Mouse (Mus musculus): ENCODE measurements at regions not wholly inside any gene's neighbourhood (a gene's known extent, or its start where the extent isn't known, plus 50 kb on each side); places are given as distances from the start of the nearest gene placed in this dataset.

DNA sequence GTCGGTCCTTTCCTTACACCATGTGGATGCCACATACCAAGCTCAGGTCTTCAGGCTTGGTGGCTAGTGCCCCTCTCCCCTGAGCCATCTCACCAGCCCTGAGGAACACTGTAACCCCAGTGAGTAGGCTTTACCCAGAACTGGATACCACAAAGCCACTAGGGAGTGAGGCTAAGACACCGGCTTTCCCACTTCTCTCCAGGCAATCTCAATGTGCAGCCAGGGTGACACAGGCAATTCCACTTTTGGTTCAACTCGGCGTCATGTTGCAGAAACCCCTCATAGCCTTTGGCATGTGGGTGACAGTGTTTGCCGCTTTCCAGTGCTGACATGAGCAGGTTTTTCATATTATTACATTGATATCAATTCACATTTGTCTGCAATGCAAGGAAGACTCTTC lies 164.6 kb upstream of the Gcfc2 start:
- no peaks in the 10 kb centered on the region for H3K4me1 ChIP-seq
- no peaks in the 10 kb centered on the region for H3K27me3 ChIP-seq
- H3K9me3 ChIP-seq = no peaks in the 10 kb centered on the region
- no peak overlapping the region for H3K27ac ChIP-seq
- H3K4me3 ChIP-seq = no peak overlapping the region
- H3K4me2 ChIP-seq = no peak overlapping the region
- WGBS = 67% methylated on average over 5 of the region's 5 CpGs
- no peaks in the 10 kb centered on the region for H3K36me3 ChIP-seq
- no peak for ATAC-seq (ENCODE audit: borderline replicate concordance, extremely low read depth, low FRiP score, low TSS enrichment)
- no peak overlapping the region for H3K9ac ChIP-seq

DNA sequence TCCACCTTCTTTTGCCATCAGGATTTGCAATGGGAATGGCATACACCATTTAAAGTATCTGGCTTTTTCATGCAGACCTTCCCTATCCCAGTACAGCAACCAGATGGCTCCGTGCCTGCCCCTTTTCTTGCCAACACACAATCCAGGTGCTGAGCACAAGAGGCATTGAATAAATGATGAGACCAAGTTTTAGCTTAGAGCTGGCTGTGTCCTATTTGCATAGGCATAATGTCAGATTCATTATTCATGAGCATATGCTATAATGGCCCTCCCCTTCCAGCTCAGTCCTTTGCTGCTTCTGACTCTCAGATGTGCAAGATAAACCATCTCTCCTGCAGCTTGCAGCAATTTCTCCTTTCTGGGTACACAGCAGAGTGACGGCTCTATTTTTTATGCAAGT lies 163.3 kb upstream of the Gcfc2 start:
- H3K4me3 ChIP-seq = no peak overlapping the region
- 81% methylated on average over 2 of the region's 2 CpGs for WGBS

DNA sequence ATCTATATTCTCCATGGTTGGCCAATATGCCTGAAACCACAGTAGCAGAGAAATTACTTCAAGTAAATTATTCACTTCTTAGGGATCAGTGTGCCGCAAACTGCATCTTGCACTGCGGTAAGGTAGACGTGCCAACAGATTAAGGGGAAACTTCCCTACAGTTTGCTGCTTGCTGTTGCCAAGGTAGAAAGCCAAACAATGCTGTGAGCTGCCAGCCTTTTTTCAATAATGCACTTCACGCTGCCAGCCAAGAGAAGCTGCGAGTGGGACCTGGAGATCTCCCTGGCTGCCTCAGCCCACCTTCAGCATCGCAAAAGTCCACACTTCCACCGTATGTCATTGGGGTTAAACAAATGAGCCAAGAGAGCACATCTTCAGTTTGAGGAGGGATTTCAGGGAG lies 157.6 kb upstream of the Gcfc2 start:
- Histone ChIP-seq H3K4me1 (0 out of 2 replicates have a peak, but pooled peaks cover 3% of the 10 kb centered on the region), H3K9ac (no peak overlapping the region), H3K9me3 (no peaks in the 10 kb centered on the region), H3K4me2 (no peak overlapping the region), H3K36me3 (no peaks in the 10 kb centered on the region), H3K4me3 (no peak overlapping the region), H3K27ac (no peak overlapping the region), H3K27me3 (no peaks in the 10 kb centered on the region)
- ATAC-seq (ENCODE audit: borderline replicate concordance, extremely low read depth, low FRiP score, low TSS enrichment) = no peak
- WGBS = 75% methylated on average over 7 of the region's 7 CpGs

More for the DNA sequence above, 163.3 kb upstream of the Gcfc2 start:
- Histone ChIP-seq H3K36me3 (no peaks in the 10 kb centered on the region), H3K9ac (no peak overlapping the region), H3K27ac (no peak overlapping the region), H3K27me3 (no peaks in the 10 kb centered on the region), H3K4me1 (0 out of 2 replicates have a peak, but pooled peaks cover 3% of the 10 kb centered on the region), H3K9me3 (no peaks in the 10 kb centered on the region), H3K4me2 (no peak overlapping the region)
- ATAC-seq (ENCODE audit: borderline replicate concordance, extremely low read depth, low FRiP score, low TSS enrichment) = no peak

DNA sequence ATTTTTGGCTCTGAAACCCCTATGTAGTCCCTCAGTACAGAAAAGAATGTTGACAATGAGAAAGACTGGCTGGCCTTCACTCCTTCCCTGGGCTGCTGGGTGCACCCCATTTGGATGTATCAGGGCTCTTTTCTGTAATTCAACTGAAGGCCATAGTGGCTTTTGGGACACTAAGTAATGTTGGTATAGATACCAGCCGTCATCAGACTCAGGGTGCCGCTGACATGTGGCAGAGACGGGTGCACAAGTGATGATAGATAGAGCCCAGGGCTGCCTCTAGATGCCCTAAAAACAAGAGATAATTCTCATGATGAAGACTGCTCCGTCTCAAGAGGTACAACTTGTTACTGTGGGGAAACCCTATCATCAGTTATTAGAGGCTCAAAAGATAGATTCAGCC lies 156.7 kb upstream of the Gcfc2 start:
- Histone ChIP-seq H3K4me3 (no peak overlapping the region), H3K4me1 (0 out of 2 replicates have a peak, but pooled peaks cover 3% of the 10 kb centered on the region), H3K36me3 (no peaks in the 10 kb centered on the region), H3K9me3 (no peaks in the 10 kb centered on the region), H3K27ac (no peak overlapping the region), H3K9ac (no peak overlapping the region), H3K4me2 (no peak overlapping the region), H3K27me3 (no peaks in the 10 kb centered on the region)
- WGBS = 72% methylated on average over 4 of the region's 4 CpGs
- ATAC-seq (ENCODE audit: borderline replicate concordance, extremely low read depth, low FRiP score, low TSS enrichment) = no peak

DNA sequence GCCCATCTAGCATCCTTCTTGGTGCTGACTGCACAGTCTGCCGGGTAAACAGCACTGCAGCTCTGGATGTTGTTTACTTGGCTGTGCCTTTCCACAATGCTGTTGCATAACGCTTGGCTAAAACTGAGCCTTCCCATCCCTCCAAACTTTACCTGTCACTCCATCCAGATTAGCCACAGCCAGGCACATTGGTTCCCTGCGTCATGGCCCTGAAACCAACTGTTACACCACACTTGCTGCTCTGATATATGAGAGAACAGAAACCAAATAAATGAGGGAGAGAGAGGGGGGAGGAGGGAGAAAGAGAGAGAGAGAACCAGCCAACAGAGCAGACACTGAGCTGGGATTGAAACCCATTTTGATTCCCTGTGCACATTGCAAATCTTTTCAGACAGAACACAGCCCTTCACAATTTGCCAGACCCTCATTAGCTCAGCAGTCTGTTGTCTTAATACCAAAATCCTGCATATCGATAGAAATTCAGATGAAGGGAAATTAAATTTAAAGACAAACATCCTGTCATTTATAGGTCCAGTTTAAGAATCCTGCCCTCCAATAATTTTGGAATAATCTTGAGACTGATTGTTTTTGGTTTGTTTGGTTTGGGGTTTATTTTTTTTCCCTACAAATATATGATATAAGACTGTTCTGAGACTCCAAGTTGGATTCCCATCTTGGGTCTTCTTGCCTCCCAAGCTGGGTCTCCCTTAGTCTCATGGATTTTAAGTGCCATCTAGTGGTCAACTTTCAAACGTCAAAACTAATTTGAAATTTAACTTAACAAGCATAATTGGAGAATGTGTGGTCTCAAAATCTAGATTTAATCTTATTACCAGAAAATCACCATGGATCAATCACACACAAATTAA lies 154.6 kb upstream of the Gcfc2 start:
- Histone ChIP-seq H3K4me1 (0 out of 2 replicates have a peak, but pooled peaks cover 3% of the 10 kb centered on the region), H3K9me3 (no peaks in the 10 kb centered on the region), H3K27me3 (no peaks in the 10 kb centered on the region), H3K36me3 (no peaks in the 10 kb centered on the region), H3K9ac (no peak overlapping the region), H3K27ac (no peak overlapping the region), H3K4me3 (no peak overlapping the region), H3K4me2 (no peak overlapping the region)
- WGBS = 46% methylated on average over 5 of the region's 5 CpGs
- ATAC-seq (ENCODE audit: borderline replicate concordance, extremely low read depth, low FRiP score, low TSS enrichment) = no peak

DNA sequence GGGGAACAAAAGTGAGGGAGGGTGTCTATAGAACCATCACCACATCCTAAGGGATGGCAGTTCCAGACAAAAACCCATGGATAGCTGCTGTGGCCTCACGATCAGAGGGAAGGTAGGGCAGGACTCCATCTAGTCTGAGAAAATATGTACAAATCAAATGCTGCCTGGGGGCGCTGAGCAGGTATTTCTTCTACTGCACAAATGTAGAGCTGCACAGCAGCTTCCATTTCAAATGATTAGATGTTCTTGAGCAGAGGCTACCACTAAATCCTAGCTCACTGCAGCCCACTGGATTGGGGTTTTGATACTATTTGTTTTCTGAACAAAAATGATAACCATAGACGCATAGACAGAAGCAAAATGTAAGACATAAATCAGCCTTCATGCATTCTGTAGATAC lies 153.2 kb upstream of the Gcfc2 start:
- Histone ChIP-seq H3K27ac (no peak overlapping the region), H3K4me2 (no peak overlapping the region), H3K36me3 (no peaks in the 10 kb centered on the region), H3K4me1 (no peaks in the 10 kb centered on the region), H3K9ac (no peak overlapping the region), H3K9me3 (no peaks in the 10 kb centered on the region), H3K4me3 (no peak overlapping the region), H3K27me3 (no peaks in the 10 kb centered on the region)
- ATAC-seq (ENCODE audit: borderline replicate concordance, extremely low read depth, low FRiP score, low TSS enrichment) = no peak
- WGBS = 82% methylated on average over 3 of the region's 3 CpGs

DNA sequence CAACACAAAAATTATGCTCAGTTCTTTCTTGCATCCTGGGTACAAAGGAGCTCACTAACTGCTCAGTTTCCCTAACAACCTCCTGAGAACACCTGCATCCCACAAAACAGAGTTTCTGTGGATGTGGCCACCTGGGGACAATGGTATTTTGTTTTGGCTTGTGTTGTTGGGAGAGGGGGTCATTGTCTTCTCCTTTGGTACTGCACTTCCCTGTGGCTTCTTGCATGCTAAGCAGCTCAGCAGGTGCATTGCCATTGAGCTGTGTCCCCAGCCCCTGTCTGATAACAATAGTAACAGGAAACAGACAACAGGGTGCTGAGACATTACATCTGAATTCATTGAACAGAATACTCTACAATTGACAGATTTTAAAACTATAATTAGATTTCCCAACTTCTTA lies 151.6 kb upstream of the Gcfc2 start:
- Histone ChIP-seq H3K27me3 (no peaks in the 10 kb centered on the region), H3K4me1 (no peaks in the 10 kb centered on the region), H3K4me2 (no peak overlapping the region), H3K27ac (no peak overlapping the region), H3K36me3 (no peaks in the 10 kb centered on the region), H3K9ac (no peak overlapping the region), H3K4me3 (no peak overlapping the region), H3K9me3 (no peaks in the 10 kb centered on the region)
- no peak for ATAC-seq (ENCODE audit: borderline replicate concordance, extremely low read depth, low FRiP score, low TSS enrichment)

DNA sequence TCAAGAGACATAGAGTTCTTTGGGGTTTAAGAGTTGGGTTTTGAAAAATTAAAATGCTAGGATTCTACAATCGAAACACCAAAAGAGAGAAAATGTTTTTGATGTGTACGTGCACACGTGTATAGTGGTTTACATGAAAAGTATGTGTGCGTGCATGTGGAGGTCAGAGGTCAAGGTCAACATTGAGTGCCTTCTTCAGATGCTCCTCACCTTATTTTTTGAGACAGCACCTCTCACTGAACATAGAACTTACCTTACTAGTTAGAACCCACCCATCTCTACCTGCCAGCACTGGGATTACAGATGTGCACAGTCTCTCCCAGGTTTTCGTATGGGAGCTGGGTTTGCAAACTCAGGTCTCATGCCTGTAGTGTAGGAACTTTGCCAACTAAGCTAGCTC lies 141.3 kb upstream of the Gcfc2 start:
- Histone ChIP-seq H3K36me3 (no peaks in the 10 kb centered on the region), H3K27ac (no peak overlapping the region), H3K4me1 (peaks cover 4% of the 10 kb centered on the region; the same call in 1 of the 2 replicates), H3K9me3 (no peaks in the 10 kb centered on the region), H3K4me2 (no peak overlapping the region), H3K4me3 (no peak overlapping the region), H3K9ac (no peak overlapping the region), H3K27me3 (no peaks in the 10 kb centered on the region)
- ATAC-seq (ENCODE audit: borderline replicate concordance, extremely low read depth, low FRiP score, low TSS enrichment) = no peak
- WGBS = 83% methylated on average over 5 of the region's 5 CpGs

DNA sequence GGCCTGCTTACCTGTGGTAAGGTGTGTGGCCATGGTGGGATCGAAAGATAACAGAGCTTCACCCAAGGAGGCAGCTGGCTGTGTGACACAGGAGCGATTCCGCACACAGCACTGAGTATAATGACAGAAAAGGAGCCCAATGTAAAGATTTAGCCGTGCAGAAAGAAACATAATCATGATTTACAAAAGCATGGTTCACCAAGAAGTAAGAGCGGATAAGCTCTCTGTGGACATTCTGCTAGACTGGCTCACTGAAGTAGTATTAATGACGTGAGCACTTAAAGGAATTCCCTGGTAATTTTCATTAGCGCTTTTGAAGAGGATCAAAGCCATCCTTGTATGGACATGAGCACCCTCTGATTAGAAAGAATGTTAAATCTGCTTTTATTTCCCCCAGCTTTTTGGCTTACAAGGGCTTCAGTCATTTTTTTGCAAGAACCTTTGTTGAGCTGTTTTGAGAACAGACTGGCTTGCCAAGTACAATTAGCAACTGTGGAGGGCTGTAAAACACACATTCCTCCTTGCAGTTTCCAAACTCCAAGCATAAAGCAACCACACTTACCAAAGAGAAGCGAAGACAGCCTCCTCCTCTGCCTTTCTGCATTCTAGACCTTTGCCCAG lies 140.5 kb upstream of the Gcfc2 start:
- Histone ChIP-seq H3K36me3 (no peaks in the 10 kb centered on the region), H3K9me3 (no peaks in the 10 kb centered on the region), H3K27ac (no peak overlapping the region), H3K4me3 (no peak overlapping the region), H3K4me1 (peaks cover 4% of the 10 kb centered on the region; the same call in 1 of the 2 replicates), H3K4me2 (no peak overlapping the region), H3K27me3 (no peaks in the 10 kb centered on the region), H3K9ac (no peak overlapping the region)
- ATAC-seq (ENCODE audit: borderline replicate concordance, extremely low read depth, low FRiP score, low TSS enrichment) = no peak
- 60% methylated on average over 8 of the region's 8 CpGs for WGBS

DNA sequence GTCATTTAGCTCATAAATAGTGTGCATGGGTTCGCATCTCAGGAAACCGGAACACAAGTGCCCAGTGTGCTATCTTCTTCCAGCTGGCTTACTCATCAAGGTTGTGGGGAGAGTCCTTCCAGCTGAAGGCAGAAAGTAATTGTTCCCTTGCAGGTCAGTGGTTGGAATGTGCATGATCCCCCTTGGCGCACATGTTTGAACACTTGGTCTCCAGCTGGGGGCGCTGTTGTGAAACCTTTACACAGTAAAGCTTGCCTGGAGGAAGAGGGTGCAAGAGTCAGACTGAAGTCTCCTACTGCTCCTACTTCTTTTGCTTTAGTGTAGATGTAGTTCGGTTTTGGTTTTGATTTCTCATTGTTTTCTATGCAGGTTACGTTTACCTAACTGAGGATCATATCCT lies 128.2 kb upstream of the Gcfc2 start:
- no peaks in the 10 kb centered on the region for H3K36me3 ChIP-seq
- H3K9ac ChIP-seq = no peak overlapping the region
- H3K9me3 ChIP-seq = no peaks in the 10 kb centered on the region
- 82% methylated on average over 6 of the region's 6 CpGs for WGBS
- no peak for ATAC-seq (ENCODE audit: borderline replicate concordance, extremely low read depth, low FRiP score, low TSS enrichment)
- H3K27ac ChIP-seq = no peak overlapping the region
- no peaks in the 10 kb centered on the region for H3K27me3 ChIP-seq
- H3K4me2 ChIP-seq = no peak overlapping the region
- no peaks in the 10 kb centered on the region for H3K4me1 ChIP-seq
- H3K4me3 ChIP-seq = no peak overlapping the region

DNA sequence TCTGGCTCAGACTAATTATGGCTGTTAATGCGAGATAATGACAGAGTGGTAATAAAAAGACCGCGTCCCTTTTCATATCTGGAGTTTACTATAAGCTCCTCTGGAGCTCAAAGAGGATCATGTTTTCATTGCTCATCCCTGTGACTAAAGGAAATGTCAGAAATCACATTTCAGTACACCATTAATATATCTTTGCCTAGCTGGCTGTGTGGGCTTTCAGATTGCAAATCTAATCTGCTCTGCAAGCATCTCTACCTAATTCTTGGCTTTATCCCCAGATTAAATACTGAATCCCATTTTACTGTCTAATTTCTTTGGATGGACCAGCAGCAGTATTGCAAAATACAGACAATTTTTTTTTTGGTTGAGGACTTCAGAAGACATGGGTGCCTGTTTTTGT lies 122.6 kb upstream of the Gcfc2 start:
- Histone ChIP-seq H3K4me3 (no peak overlapping the region), H3K27ac (no peak overlapping the region), H3K4me2 (no peak overlapping the region), H3K27me3 (no peaks in the 10 kb centered on the region), H3K9ac (no peak overlapping the region), H3K9me3 (no peaks in the 10 kb centered on the region), H3K36me3 (no peaks in the 10 kb centered on the region), H3K4me1 (no peaks in the 10 kb centered on the region)
- WGBS = 84% methylated on average over 3 of the region's 3 CpGs
- ATAC-seq (ENCODE audit: borderline replicate concordance, extremely low read depth, low FRiP score, low TSS enrichment) = no peak

DNA sequence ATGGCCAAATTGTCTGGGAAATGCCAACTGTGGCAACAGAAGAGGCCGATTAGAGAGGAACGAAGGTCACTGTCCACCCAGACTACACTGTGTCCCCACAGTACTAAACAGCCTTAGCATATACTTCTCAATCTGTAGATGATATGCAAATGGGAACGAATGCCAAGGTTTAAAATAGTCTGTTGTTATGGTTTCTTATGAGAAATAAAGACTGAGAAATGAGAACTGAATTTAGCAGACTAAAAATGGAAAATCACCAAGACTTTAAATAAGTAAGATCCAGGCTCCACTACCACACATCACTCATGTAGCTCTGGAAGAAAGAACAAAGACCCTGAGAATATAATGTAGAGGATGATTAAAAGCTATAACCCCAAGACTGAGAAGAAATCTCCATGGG lies 121.7 kb upstream of the Gcfc2 start:
- Histone ChIP-seq H3K4me2 (no peak overlapping the region), H3K4me3 (no peak overlapping the region), H3K4me1 (no peaks in the 10 kb centered on the region), H3K36me3 (no peaks in the 10 kb centered on the region), H3K9ac (no peak overlapping the region), H3K9me3 (no peaks in the 10 kb centered on the region), H3K27me3 (no peaks in the 10 kb centered on the region), H3K27ac (no peak overlapping the region)
- no peak for ATAC-seq (ENCODE audit: borderline replicate concordance, extremely low read depth, low FRiP score, low TSS enrichment)
- WGBS = 84% methylated on average over 3 of the region's 3 CpGs
